ENCODE assay signal across 8 mouse cellular contexts in the genomic region with DNA sequence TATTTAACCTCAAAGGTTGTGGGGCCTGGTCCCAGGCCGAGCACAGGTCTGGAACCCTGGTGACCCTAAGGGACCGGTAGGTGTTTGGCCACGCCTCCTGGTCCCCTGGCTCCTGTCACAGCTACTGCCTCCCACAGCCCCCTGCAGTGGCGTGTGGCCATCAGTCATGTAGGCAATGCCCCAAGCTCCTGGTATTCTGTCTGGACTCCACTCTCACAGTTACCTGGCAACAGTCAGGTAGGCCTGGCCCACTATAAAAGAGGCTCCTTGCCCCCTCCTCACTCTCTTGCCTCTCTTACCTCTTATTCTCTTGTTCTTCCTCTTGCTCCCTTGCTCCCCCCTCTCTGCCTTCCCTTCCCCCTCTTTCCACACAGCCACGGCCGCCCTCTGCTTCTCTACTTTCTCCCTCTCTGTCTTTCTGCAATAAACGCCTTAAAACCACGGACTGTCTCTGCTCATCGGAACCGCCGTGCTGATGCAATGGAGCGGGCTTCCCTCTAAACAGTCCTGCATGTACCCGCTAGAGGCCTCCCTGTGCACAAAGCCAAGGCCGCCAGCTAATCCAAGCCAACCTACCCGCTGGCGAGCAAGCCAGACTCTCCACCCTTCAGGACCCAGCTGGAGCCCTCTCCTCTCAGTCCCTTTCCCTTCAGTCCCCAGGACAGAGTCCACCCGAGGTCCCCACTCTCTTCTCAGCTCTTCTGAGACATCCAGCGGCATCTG. TPM values are rescaled to one million over a fixed set of nuclear protein-coding genes. Genes with fewer than 3 reads are reported as not detected.
DNase-seq lines count a peak whose midpoint lies in the region; ATAC-seq lines count a peak whose summit lies in the region.

No protein-coding gene starts in this region.

- no peaks in the 10 kb centered on the region for H3K36me3 ChIP-seq in embryonic facial prominence, embryonic 12.5 days
- no peaks in the 10 kb centered on the region for H3K36me3 ChIP-seq in limb, embryonic 11.5 days (ENCODE audit: control insufficient read depth, insufficient read depth, low read length)
- no peaks in the 10 kb centered on the region for H3K36me3 ChIP-seq in midbrain, embryonic 13.5 days

- no peaks in the 10 kb centered on the region for H3K27me3 ChIP-seq in embryonic facial prominence, embryonic 12.5 days
- H3K27me3 ChIP-seq in limb, embryonic 11.5 days (ENCODE audit: control insufficient read depth, insufficient read depth, low read length) = no peaks in the 10 kb centered on the region
- H3K27me3 ChIP-seq in midbrain, embryonic 13.5 days = no peaks in the 10 kb centered on the region

- H3K9ac ChIP-seq in embryonic facial prominence, embryonic 12.5 days = no peak overlapping the region; the same call in 1 of the 2 replicates
- H3K9ac ChIP-seq in limb, embryonic 11.5 days (ENCODE audit: low read length) = peak overlapping the region; percentile 32
- H3K9ac ChIP-seq in midbrain, embryonic 13.5 days (replicated peaks) = 0 out of 2 replicates have a peak overlapping the region, but pooled peaks have one; percentile 25

- no peak overlapping the region for H3K27ac ChIP-seq in embryonic facial prominence, embryonic 12.5 days
- no peak overlapping the region for H3K27ac ChIP-seq in limb, embryonic 11.5 days (replicated peaks; ENCODE audit: low read depth, low read length)
- no peak overlapping the region for H3K27ac ChIP-seq in midbrain, embryonic 13.5 days

- no peaks in the 10 kb centered on the region for H3K9me3 ChIP-seq in embryonic facial prominence, embryonic 12.5 days
- H3K9me3 ChIP-seq in limb, embryonic 11.5 days (ENCODE audit: control insufficient read depth, low read length) = no peaks in the 10 kb centered on the region
- H3K9me3 ChIP-seq in midbrain, embryonic 13.5 days = no peaks in the 10 kb centered on the region

- WGBS in embryonic facial prominence, embryonic 12.5 days = 28% methylated on average over 18 of the region's 18 CpGs
- 28% methylated on average over 18 of the region's 18 CpGs for WGBS in limb, embryonic 11.5 days
- WGBS in midbrain, embryonic 13.5 days = 39% methylated on average over 18 of the region's 18 CpGs

- peak overlapping the region; percentile 36 for H3K4me2 ChIP-seq in embryonic facial prominence, embryonic 12.5 days (replicated peaks)
- 0 out of 2 replicates have a peak overlapping the region, but pooled peaks have one; percentile 32 for H3K4me2 ChIP-seq in limb, embryonic 11.5 days (ENCODE audit: low read depth, severe bottlenecking)
- peak overlapping the region; percentile 43 for H3K4me2 ChIP-seq in midbrain, embryonic 13.5 days (replicated peaks)

- peak; percentile 62 for DNase-seq in ovary, adult 18-20 months (ENCODE audit: low spot score)
- no peak for DNase-seq in ovary, postnatal 10 days (ENCODE audit: low spot score)
- peak; percentile 58 to 60 for DNase-seq in heart, adult 9 months (ENCODE audit: low spot score in 2 of 2)
- DNase-seq in kidney, adult 9 months = peak; percentile 38
- DNase-seq in limb, embryonic 11.5 days (ENCODE audit: low spot score) = peak; percentile 63
- DNase-seq in spleen, postnatal 36 days (ENCODE audit: low spot score in 2 of 2) = peak; percentile 8 to 26

- peaks cover 19% of the 10 kb centered on the region; the same call in 1 of the 2 replicates for H3K4me1 ChIP-seq in embryonic facial prominence, embryonic 12.5 days
- H3K4me1 ChIP-seq in limb, embryonic 11.5 days (ENCODE audit: control insufficient read depth, insufficient read depth, low read length) = peaks cover 15% of the 10 kb centered on the region
- H3K4me1 ChIP-seq in midbrain, embryonic 13.5 days (replicated peaks) = peaks cover 3% of the 10 kb centered on the region; the same call in 1 of the 2 replicates

- no peak overlapping the region for H3K4me3 ChIP-seq in embryonic facial prominence, embryonic 12.5 days
- H3K4me3 ChIP-seq in limb, embryonic 11.5 days (ENCODE audit: low read depth, low read length) = no peak overlapping the region
- H3K4me3 ChIP-seq in midbrain, embryonic 13.5 days (replicated peaks) = no peak overlapping the region

- no peak for ATAC-seq in embryonic facial prominence, embryonic 12.5 days (ENCODE audit: insufficient number of reproducible peaks, insufficient read depth, low FRiP score, low TSS enrichment)
- peak; percentile 69 for ATAC-seq in limb, embryonic 11.5 days (ENCODE audit: insufficient number of reproducible peaks, low FRiP score, low TSS enrichment, low read depth)
- ATAC-seq in midbrain, embryonic 13.5 days = peak; percentile 91

RNA-seq across cellular contexts. Expression of gene Filip1l, which starts 9.9 kb away (rescaled TPM):
- 24.2 and 27.4 TPM in 2 replicates for polyA plus RNA-seq in embryonic facial prominence, embryonic 12.5 days (2016; fragmentation: Nextera tagmentation; extraction: Ambion mirVana)
- polyA plus RNA-seq in limb, embryonic 11.5 days (2014; fragmentation: Nextera tagmentation; extraction: Ambion mirVana) = 24.3 and 25.7 TPM in 2 replicates
- 1.8 and 2.9 TPM in 2 replicates for polyA plus RNA-seq in midbrain, embryonic 13.5 days (2015; fragmentation: Nextera tagmentation; extraction: Ambion mirVana)
